Mouse (Mus musculus) liver, embryonic 14.5 days (tissue): ENCODE measurements at regions not wholly inside any gene's neighbourhood (a gene's known extent, or its start where the extent isn't known, plus 50 kb on each side); places are given as distances from the start of the nearest gene placed in this dataset.

Experiments
- ATAC-seq: fragments of 200-750 bp; cut with Nextera tagmentation; 2 replicates; pipeline ENCODE4 v1.8.0; 2017; ENCODE audit warnings: moderate number of reproducible peaks, mild to moderate bottlenecking, moderate library complexity; ENCODE audit not compliant: insufficient read depth
- DNase-seq, 3 experiments: peaks; one replicate each; pipeline ENCODE4 v3.0.0-alpha.2; 2012 to 2013; ENCODE audit warnings: low read depth in 3 of 3, low spot score in 3 of 3
- H3K27ac ChIP-seq: fragments of 300-500 bp; sonication (generic); 2 replicates; pipeline ENCODE4 v1.5.1; 2014; ENCODE audit warnings: moderate library complexity, mild to moderate bottlenecking, control low read depth, inconsistent platforms
- H3K27me3 ChIP-seq: fragments of 300-500 bp; sonication (generic); 2 replicates; pipeline ENCODE4 v1.6.1; 2014; ENCODE audit warnings: mild to moderate bottlenecking, low read length, moderate library complexity; ENCODE audit not compliant: control insufficient read depth, insufficient read depth
- H3K36me3 ChIP-seq: fragments of 300-500 bp; sonication (generic); replicated peaks from 2 replicates; pipeline ENCODE4 v1.6.1; 2014; ENCODE audit warnings: low read depth; ENCODE audit not compliant: control insufficient read depth, insufficient read depth
- H3K4me1 ChIP-seq, 2 experiments: fragments of 200-500 bp in 1 of 2; fragments of 300-500 bp in 1 of 2; sonication (generic) in 1 of 2; replicated peaks; 2 replicates each; pipeline ENCODE4 v1.6.1; 2012 to 2014; ENCODE audit warnings: antibody characterized with exemption in 1 of 2, inconsistent platforms in 1 of 2, low read length in 1 of 2; ENCODE audit not compliant: control insufficient read depth in 2 of 2, insufficient read depth in 2 of 2
- H3K4me2 ChIP-seq: fragments of 300-500 bp; sonication (generic); 2 replicates; pipeline ENCODE4 v1.6.1; 2014; ENCODE audit warnings: low read depth, mild to moderate bottlenecking, control low read depth, moderate library complexity
- H3K4me3 ChIP-seq, 2 experiments: fragments of 200-500 bp in 1 of 2; fragments of 300-500 bp in 1 of 2; sonication (generic) in 1 of 2; 2 replicates each; pipeline ENCODE4 v1.5.1; 2012 to 2014; ENCODE audit warnings: low read depth in 2 of 2, low read length in 2 of 2, mild to moderate bottlenecking in 2 of 2, control low read depth in 1 of 2, inconsistent platforms in 1 of 2, moderate library complexity in 1 of 2; ENCODE audit not compliant: insufficient read depth in 1 of 2
- H3K9ac ChIP-seq: fragments of 300-500 bp; sonication (generic); replicated peaks from 2 replicates; pipeline ENCODE4 v1.6.1; 2014; ENCODE audit warnings: mild to moderate bottlenecking, control low read depth, moderate library complexity
- H3K9me3 ChIP-seq: fragments of 300-500 bp; sonication (generic); 2 replicates; pipeline ENCODE4 v1.6.1; 2016; ENCODE audit warnings: low read length, mixed read lengths; ENCODE audit not compliant: control insufficient read depth
- CTCF ChIP-seq: IDR thresholded peaks from 2 replicates; pipeline ENCODE4 v1.5.1; 2016; ENCODE audit warnings: antibody characterized with exemption, low read depth, control low read depth
- EP300 ChIP-seq: IDR thresholded peaks from 2 replicates; pipeline ENCODE4 v1.6.1; 2016; ENCODE audit warnings: antibody characterized with exemption, low read depth
- WGBS: fragments of 180-500 bp; shearing (Covaris S2); extraction: QIAGEN DNeasy Blood & Tissue Kit; methylation state at CpG from one replicate; pipeline ENCODE4 v1.1.7; 2014; ENCODE audit not compliant: insufficient replicate concordance; 5-methylcytosine and 5-hydroxymethylcytosine counted together

DNA sequence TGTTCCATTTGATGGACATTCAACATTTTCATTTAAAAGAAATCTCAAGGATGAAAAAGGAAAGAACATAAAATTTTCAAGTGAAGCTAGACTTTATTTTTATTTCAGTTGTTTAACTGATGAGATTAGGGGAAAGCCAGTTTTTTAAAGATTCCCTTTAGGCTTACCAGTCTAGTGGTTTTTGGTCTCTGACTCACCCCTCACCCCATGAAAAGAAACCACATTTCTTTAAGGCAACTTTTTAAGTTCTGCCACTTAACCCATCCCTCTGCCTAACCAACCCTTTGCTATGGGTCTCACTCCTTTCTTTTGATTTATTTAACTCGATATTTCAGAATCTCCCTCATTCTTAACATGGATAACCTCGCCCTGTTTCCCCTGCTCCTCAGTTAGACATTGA, 388.1 kb upstream of the Mef2c start:
- H3K9me3 ChIP-seq = no peaks in the 10 kb centered on the region
- no peak for TF ChIP-seq CTCF
- no peak for TF ChIP-seq EP300
- ATAC-seq (no peak), DNase-seq (no peak)
- WGBS = 59% methylated on average over 2 of the region's 2 CpGs
- H3K4me3 ChIP-seq = no peak overlapping the region
- no peaks in the 10 kb centered on the region for H3K36me3 ChIP-seq
- H3K27me3 ChIP-seq = no peaks in the 10 kb centered on the region
- H3K27ac ChIP-seq = no peak overlapping the region
- no peak overlapping the region for H3K4me2 ChIP-seq
- H3K4me1 ChIP-seq = peaks cover 3% of the 10 kb centered on the region in 2 experiments; a peak in 1 of 4 replicates
- no peak overlapping the region for H3K9ac ChIP-seq

DNA sequence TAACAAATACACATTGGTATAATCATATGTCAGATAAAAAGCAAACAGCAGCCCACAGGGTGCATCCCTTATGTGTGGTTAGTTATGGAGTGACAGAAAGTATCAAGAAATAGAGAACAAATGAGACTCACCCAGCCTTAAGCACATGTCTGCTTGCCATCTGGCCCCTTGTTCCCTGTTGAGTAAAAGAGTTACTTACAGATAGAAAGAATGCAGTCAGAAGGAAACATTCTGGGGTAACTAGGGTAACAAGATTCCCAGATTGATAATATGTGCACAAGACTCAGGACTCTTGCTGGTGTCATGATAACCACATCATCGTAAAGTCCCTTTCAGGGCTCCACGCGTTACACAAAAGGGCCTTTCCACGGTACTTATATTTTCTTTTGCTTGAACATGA, 383.5 kb upstream of the Mef2c start:
- TF ChIP-seq EP300 (no peak), CTCF (no peak)
- Histone ChIP-seq H3K4me1 (no peaks in the 10 kb centered on the region), H3K27ac (no peak overlapping the region), H3K9me3 (no peaks in the 10 kb centered on the region), H3K4me3 (no peak overlapping the region), H3K4me2 (no peak overlapping the region), H3K27me3 (no peaks in the 10 kb centered on the region), H3K9ac (no peak overlapping the region), H3K36me3 (no peaks in the 10 kb centered on the region)
- no peak for ATAC-seq
- DNase-seq = no peak
- 73% methylated on average over 4 of the region's 4 CpGs for WGBS

- ATAC-seq (no peak), DNase-seq (no peak)
- TF ChIP-seq EP300 (no peak), CTCF (no peak)
- Histone ChIP-seq H3K36me3 (no peaks in the 10 kb centered on the region), H3K4me1 (no peaks in the 10 kb centered on the region), H3K4me2 (no peak overlapping the region), H3K4me3 (no peak overlapping the region), H3K9ac (no peak overlapping the region), H3K27ac (no peak overlapping the region), H3K27me3 (no peaks in the 10 kb centered on the region), H3K9me3 (no peaks in the 10 kb centered on the region)
Observed at GRCm38 (mm10) chr13:83123596-83123995, 380.2 kb upstream of the Mef2c start.

DNA sequence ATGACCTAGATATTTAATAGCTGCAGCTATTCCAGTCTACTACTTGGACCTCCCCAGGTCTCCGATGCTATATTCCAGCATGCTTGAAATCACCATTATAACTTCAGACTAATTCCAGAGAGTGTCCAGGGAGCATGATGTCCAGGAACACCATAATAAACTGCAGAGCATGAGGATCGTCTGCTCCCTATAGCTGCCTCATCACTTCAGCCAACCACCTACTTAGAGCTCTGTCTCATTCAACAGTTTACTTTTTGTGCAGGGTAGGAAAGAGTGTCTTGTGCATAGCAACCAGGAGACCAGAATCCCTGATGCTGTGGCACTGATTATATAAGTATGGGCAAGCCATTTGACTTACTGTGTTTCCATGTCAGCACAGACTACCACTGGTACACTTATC, 379.2 kb upstream of the Mef2c start:
- Histone ChIP-seq H3K4me1 (no peaks in the 10 kb centered on the region), H3K27ac (no peak overlapping the region), H3K27me3 (no peaks in the 10 kb centered on the region), H3K9me3 (no peaks in the 10 kb centered on the region), H3K36me3 (no peaks in the 10 kb centered on the region), H3K4me3 (no peak overlapping the region), H3K9ac (no peak overlapping the region), H3K4me2 (no peak overlapping the region)
- ATAC-seq (no peak), DNase-seq (no peak)
- 72% methylated on average over 2 of the region's 2 CpGs for WGBS
- TF ChIP-seq EP300 (no peak), CTCF (no peak)

- H3K4me2 ChIP-seq = no peak overlapping the region
- H3K36me3 ChIP-seq = no peaks in the 10 kb centered on the region
- no peaks in the 10 kb centered on the region for H3K27me3 ChIP-seq
- no peak overlapping the region for H3K9ac ChIP-seq
- WGBS = 61% methylated on average over 2 of the region's 2 CpGs
- H3K4me3 ChIP-seq = no peak overlapping the region
- no peak for ATAC-seq
- no peak for TF ChIP-seq CTCF
- no peak for TF ChIP-seq EP300
- no peaks in the 10 kb centered on the region for H3K9me3 ChIP-seq
- H3K4me1 ChIP-seq = no peaks in the 10 kb centered on the region
- no peak for DNase-seq
- H3K27ac ChIP-seq = no peak overlapping the region
Observed at GRCm38 (mm10) chr13:83126438-83126837, 377.4 kb upstream of the Mef2c start.
